Mouse (Mus musculus): ENCODE measurements around the gene Rrbp1. TPM values are rescaled to one million over a fixed set of nuclear protein-coding genes. Genes with fewer than 3 reads are reported as not detected.

Rrbp1 gene
- total RNA-seq, 2 experiments from 2014 or later = 65.1 to 71.8 TPM

DNA sequence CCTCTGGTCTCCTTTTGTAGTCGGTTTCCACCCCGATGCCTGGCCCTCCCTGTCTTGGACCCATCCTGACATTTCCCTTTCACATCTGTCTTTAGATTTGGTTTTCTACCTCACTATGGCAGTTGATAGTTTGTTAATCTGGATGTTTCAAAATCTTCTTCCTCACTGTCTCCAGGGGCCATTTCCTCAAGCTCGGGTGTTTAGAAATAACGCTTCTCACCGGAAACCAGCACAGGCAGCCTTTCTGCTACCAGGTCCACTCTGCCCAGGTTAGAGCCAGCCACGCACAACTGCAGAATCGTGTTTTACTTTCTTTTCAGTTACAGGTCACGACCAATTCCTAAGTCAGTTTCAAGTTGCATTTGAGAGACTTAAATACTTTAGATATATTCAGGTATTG lies 76.6 kb downstream of the Rrbp1 start:
- intact Hi-C loops (cut with DNase I) = no loop called here
- DNase-seq (ENCODE audit: low spot score in 2 of 2) = no peak

DNA sequence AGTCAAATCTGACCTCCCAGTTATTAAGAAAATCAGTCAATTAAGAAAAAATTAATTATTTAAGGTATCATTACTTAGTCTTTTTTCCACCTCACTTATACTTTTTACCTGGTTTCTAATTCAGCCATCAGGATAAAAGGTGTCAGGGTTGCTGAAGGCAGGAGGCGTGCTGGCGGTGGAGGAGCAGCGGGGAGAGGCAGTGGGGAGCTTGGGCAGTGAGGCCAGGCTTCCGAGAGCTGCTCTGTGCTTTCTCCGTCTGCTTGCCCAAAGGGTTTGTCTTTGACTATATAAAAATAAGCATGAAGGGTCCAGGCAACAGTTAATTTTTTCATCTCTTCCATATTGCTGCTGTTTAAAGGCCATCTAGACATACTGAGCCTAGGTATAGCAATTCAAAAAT lies 77.5 kb downstream of the Rrbp1 start:
- intact Hi-C loops (cut with DNase I) = no loop called here
- no peak for DNase-seq (ENCODE audit: low spot score in 2 of 2)

DNA sequence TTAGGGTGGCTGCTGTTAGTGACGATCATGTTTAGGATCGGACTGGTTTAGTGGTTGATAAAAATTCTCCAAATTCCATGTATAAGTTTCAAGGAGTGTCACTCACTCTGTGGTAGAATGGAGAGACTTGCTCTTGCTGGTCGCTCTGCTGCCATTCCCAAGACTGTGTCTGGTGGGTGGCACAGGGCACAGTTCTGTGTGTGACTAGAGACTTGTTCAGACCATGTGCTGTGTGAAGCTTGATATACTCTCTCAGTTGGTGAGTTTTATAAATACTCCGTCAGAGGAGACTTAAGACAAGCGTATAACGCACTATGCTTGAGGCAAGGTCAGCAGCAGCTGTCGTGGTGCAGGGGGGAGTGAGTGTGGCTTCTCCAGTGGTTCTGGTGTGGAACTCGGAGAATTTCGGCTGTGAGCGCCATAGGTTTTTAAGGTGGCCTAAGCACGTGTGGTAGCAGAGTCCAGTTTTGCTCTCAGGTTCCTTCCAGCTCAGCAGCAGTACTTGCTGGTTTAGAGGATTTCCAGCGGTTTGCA lies 78.7 kb downstream of the Rrbp1 start:
- no peak for DNase-seq (ENCODE audit: low spot score in 2 of 2)
- intact Hi-C loops (cut with DNase I) = no loop called here

DNA sequence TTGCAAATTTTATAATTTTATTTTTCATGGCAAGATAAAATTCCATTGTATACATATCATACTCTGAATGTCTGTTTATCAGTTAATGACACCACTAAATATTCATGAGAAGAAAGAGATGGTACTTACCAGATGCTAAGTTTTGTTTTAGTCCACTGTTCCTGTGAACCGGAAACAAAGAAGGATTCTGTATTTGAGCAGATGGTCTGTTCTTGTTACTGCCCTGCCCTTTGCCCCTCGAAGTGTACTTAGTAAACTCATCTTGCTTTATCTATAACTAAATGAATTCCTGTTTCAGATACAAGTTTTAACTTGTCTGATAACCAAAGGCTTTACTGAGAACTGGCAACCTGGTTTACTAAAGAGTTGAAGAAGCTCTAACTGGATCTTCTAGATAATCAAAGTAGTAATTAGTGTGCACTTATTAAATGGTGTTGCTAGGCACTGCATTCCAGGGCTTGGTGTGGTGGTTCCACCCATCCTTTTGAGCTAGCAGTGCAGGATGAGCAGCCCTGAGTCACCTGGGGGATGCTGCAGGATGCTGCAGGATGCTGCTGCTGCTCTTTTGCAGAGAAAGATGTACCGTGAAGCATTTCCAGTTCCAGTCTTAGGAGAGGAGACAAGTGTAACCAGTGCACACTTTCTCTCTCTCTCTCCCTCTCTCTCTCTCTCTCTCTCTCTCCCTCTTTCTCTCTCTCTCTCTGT lies 81.3 kb downstream of the Rrbp1 start:
- intact Hi-C loops (cut with DNase I) = no loop called here
- DNase-seq (ENCODE audit: low spot score in 2 of 2) = no peak

DNA sequence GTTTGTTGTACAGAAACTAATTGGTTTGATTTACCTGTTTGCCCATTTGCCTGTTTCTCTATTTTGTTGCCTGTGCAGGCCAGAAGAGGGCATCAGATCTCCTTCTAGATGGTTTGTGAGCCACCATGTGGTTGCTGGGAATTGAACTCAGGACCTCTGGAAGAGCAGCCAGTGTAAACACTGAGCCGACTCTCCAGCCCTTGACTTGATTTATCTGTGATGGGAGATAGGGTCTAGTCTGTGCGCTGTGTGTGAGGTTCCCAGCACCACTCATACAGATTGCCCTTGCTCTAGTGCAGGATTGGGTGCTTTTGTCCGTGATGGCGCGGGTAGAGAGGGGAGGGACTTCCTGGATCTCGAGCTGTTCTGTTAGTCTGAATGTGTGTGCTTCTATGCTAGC lies 85.2 kb downstream of the Rrbp1 start:
- intact Hi-C loops (cut with DNase I) = no loop called here
- DNase-seq (ENCODE audit: low spot score in 2 of 2) = no peak

DNA sequence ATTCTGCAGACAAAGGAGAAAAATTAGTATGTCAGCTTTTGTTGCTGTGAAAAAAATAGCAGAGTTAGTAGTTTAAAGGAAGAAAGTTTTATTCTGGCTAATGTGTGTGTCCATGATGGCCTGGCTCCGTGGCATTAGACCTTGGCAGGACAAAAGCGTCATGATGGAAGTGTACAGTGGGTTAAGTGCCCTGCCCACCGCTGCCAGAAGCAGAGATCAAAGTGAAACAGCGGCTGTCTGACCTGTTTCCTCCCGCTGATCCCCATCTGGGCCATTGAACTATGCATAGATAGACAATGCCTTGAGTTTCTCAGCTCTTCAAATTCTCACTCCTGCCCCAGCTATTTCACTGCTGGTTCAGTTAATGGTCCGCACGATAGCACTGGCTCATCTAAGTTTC lies 87.0 kb downstream of the Rrbp1 start:
- intact Hi-C loops (cut with DNase I) = no loop called here
- DNase-seq (ENCODE audit: low spot score in 2 of 2) = no peak

DNA sequence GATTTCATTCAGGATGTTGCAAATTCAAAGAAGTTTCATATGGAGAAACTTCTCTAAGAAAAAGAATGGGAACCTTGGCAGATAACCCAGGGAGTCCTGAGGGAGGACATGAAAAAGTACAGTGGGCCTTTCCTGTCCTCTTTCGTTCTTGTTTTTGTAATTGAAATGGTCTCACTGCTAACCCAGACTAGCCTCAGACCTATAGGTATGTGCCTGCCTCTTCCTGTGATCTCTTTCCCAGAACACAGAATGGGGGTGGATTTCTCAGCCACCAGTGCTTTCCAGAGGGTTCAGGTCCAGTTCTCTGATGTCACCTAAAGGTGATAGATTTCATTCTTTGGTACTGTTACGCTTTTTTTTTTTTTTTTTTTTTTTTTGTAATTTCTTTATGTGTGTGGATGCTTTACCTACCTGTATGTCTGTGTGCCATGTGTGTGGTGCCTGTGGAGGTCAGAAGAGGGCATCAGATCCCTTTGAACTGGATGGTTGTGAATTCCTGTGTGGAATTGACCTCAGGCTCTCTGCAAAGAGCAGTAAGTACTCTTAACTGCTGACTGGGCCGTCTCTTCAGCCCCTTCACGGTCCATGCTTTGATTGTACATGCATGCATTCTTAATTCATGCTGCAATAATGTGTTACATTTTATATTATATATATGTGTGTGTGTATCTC lies 92.1 kb downstream of the Rrbp1 start:
- intact Hi-C loops (cut with DNase I) = no loop called here
- no peak for DNase-seq (ENCODE audit: low spot score in 2 of 2)

DNA sequence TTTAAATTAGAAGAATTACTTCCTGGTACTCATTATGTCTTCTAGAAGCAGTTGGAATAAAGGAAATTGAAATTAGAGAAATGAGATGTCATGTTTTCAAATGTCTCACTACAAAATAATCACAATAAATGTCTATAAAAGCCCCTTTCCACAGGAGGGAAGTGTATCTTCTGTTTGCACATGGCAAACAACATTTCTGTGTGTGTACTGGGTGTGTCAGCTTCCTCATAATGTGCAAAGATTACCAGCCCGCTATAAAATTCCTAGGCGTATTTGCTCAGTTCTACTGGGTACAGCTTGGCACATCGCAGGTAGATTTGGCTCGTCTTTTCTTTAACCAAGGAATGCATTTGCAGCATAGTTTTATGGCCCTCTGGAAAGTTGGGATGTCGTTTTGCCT lies 93.4 kb downstream of the Rrbp1 start:
- intact Hi-C loops (cut with DNase I) = no loop called here

DNA sequence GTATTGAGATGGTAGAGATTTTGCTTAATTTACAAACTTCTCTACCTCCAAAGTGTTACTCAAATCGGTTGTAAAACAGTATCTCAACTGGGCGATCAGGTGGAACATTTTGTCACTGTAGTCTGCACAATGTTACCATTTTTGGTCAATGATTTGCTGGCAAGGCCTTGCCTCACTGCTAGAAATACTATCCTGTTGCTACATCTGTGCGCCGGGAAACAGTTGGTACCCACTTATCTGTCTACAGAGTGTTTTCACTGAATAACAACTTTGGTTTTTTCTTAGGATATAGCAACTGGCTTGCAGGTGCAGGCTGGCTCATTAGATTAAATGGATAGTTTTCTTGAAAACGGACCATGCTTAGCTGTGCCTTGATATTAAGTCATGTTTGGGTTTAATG lies 94.8 kb downstream of the Rrbp1 start:
- intact Hi-C loops (cut with DNase I) = no loop called here
- peak; percentile 13 to 18 for DNase-seq (ENCODE audit: low spot score in 2 of 2)

More for the DNA sequence above, 93.4 kb downstream of the Rrbp1 start:
- DNase-seq (ENCODE audit: low spot score in 2 of 2) = no peak

DNA sequence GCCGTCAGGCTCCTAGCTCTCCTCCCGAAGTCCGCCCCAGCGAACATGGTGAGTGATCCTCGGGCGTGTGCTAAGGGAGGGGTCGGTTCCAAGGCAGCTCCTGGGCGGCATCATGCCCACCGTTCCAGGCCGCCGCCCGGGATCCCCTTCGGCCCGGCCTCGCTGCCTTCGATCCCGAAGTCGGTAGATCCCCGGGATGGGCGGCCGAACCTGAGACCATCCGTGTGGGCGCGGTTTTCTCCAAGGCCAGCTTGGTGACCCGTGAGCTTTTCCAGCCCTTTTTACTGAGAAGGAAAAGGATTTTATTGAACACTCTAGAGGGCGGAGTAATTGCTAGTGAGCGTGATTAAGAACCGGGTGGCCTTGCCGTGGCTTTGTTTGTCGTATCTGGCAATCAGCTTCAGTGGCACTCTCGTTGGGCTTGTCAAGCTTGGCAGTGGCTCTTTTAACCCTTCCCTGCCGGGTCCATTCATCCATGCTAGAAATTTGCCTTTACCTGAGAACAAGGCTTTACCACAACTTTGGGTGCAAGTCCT lies 95.4 kb downstream of the Rrbp1 start:
- no peak for DNase-seq (ENCODE audit: low spot score in 2 of 2)
- intact Hi-C loops (cut with DNase I) = loop anchor here (1.0 kb wide), 1 partner anchor 355 kb away; the partner anchor contains the start of genes Mgme1 and Snx5

DNA sequence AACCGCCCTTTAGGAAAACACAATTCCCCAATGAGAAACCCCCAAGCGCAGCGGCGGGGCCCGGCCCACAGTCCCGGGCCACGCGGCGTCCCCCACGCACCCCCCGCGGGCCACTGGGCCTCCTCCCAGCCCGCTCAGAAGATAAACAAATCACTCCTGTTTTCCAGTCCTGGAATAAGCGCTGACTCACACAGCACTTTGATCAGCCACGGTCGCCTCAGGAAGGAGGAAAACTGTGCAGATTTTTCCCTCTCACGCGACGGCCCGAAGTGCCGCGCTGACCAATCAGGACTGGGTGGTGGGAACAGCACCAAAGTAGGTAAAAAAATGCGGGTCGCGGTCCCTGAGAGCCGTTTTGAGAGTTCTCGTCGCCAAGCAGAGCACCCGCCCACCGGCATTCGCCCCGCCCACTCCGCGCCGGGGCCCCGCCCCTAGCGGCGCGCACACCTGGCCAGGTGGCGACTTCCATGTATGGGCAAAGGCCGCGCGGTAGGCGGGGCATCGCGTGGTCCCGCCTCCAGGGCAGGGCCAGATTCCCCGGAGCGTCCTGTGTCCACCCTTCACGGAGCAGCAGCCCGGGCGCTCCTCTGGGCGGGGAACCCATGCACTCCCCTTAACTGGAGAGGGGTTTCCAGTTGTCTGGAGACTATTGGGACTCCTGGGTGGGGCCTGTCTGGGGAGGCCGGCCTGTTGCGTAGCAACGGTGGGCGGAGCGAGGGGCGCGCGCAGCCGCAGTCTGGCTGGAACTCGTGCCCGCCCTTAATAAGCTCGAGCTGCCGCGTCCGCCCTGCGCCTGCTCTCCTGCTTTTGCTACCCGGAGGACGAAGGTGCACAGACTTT lies 96.1 kb downstream of the Rrbp1 start, which contains the start of gene Dstn:
TSS of gene Dstn (plus strand) at position 561 of the 840 bp plus-strand sequence.
- intact Hi-C loops (cut with DNase I) = loop anchor here (1.0 kb wide), 1 partner anchor 355 kb away; the partner anchor contains the start of genes Mgme1 and Snx5
- peak; percentile 94 to 95 for DNase-seq (ENCODE audit: low spot score in 2 of 2)

DNA sequence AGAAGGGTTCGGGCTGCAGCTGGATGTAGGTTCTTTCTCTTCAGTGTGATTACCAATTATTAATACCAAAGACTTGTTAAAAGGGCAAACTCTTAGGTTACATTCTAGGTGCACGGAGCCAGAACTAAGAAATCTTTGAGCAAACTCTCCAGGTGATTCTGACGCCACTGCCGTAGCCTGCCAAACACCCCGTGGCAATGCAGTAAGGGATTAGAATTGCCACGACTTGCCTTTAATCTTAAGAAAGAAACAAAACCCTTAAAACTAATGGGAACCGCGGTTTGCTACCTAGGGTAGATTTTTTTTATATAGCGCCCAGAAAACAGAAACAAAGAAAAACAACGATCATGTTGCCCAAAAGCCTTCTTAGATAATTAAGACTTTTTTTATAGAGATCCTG lies 96.8 kb downstream of the Rrbp1 start:
- intact Hi-C loops (cut with DNase I) = no loop called here
- DNase-seq (ENCODE audit: low spot score in 2 of 2) = no peak

DNA sequence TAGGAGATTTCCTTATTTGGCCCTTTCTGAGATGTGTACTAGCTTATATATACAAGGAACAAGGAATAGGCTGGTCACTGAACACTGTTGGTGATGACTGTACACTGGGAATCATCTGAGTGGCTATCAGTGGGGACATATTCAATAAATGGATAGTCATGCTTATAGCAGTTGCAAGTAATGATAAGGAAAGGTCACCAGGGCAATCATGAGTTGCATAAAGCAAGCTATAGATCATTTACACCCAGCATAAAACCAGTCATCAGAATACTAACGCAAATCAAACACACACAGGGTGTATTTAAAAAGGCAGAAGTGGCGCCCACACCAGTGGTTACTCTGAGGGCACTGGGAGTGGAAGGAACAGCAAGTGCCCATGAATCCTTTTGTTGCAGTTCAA lies 98.9 kb downstream of the Rrbp1 start:
- intact Hi-C loops (cut with DNase I) = no loop called here

DNA sequence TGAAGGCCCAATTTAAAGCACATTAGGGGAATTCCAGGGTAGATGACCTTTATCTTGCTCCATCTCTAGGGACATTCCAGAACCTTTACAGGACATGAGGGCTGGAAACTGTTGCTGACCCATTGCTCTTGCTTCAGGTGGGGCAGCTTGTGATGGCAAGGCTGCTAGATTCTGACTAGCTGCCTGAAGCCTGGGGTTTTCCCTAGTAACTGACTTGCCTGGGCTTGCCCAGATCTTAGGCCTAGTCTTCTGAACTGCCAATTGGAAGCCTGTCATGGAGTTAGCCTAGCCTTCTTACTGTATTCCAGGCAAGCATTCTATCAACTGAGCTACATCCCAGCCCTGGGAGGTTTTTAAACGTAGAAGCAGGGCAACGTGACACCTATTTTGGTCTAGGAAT lies 101.8 kb downstream of the Rrbp1 start:
- intact Hi-C loops (cut with DNase I) = no loop called here
- no peak for DNase-seq (ENCODE audit: low spot score in 2 of 2)

More for the DNA sequence above, 98.9 kb downstream of the Rrbp1 start:
- no peak for DNase-seq (ENCODE audit: low spot score in 2 of 2)

DNA sequence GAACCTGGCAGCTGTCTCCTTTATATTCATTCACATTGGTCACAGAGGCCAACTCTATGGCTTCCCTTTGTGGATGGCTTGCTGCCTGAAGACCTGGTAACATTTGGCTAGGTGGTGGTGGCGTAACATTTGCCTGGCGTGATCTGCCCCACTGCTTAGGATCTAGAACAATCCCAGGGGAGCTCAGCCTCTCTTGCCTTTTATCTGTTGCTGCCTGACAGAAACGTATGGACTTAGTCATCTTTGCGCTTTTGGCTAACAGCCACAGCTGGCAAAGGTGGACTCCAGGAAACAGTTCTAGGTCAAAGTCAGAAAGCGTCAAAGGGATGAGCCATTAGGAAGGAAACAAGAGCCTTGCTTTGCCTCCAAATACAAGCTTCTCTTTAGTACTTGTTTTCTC lies 106.2 kb downstream of the Rrbp1 start:
- DNase-seq (ENCODE audit: low spot score in 2 of 2) = no peak
- intact Hi-C loops (cut with DNase I) = no loop called here

DNA sequence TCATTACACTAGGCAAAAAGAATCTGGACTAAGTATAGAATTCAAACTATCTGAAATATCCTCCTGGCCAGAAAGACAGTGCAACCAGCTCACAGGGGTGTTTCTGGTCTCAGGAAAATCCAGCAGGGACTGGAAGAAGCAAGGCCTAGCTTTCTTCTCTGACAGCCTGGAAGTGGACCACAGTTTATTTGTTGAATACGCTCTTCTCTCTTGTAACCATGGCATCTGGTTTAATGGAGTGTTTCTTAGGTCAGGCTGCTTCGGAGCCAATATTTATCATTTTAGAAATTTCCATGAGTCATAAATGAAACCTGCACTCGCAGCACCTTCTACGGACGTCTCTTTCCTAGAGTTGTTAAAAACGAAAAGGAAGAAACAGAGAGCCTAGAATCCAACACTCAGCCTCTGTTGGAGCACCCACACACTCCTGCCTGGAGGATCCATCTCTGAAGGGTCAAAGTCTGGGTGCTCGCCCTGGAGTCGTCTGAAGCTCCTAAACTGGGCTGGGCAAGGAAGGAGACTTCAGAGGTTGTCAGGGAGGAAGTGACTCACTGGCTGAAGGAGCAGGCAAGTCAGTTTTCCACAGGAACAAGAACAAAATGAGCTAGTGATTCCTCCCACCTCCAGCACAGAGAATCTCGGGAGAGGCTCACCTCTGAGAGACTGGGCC lies 107.6 kb downstream of the Rrbp1 start:
- intact Hi-C loops (cut with DNase I) = no loop called here
- no peak for DNase-seq (ENCODE audit: low spot score in 2 of 2)

DNA sequence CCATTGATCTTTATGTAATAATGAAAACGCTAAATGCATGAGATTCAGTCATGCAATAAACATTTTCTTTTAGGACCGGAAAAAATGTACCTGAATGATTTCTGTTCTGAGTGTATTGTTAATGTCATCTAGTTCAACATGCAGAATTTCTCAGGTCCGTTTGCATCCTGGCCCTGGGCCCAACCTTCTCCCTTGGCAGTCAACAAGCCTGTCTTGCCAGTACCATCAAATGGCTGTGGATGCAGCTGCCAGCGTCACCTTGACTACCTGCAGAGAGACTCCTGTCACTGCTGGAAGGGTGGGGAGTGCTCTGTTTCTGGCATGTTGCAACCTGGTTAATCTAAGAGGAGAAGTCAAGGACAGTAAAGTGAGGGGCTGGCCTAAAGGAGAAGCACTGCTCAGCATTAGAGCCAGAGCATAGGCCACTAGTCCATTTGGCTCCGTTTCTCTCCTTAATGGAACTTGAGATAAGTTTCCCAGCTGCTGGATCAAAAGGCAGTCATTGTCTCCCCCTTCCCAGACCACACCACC lies 110.2 kb downstream of the Rrbp1 start:
- DNase-seq (ENCODE audit: low spot score in 2 of 2) = no peak
- intact Hi-C loops (cut with DNase I) = no loop called here

DNA sequence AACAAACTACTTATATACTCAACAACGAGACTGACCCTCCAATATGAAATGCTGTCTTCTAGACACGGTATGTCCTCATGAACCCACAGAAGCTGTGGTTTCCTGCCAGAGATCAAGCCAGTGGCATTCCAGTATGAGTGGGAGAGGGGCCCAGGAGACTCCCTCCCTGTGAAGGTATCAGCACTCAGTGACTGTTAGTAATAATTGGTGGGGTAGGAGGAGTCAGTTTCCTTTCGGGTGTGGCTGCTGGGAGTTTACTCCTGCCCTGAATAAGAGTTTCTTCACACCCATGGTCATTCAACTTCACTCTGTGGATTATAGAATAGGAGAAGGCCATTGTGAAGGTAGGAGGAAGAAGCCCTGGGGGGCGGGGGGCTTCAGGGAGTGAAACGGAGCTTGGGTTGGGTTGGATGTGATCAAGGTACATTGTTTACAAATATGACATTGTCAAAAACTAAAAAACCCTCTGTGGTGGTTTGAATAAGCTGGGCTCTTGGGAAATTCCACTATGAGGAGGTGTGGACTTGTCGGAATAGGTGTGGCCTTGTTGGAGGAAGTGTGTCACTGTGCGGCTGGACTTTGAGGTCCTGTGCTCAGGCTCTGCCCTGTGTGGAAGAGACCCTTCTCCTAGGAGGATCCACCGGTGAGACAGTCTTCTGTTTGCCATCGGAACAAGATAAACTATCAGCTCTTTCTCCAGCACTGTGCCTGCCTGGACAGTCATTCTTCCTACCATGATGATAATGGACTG lies 111.4 kb downstream of the Rrbp1 start:
- intact Hi-C loops (cut with DNase I) = no loop called here
- no peak for DNase-seq (ENCODE audit: low spot score in 2 of 2)

Data from left cerebral cortex, postnatal 36 days (tissue).